Mouse (Mus musculus) liver, adult 2 months (tissue): ENCODE data around the gene Nkrf. TPM values are rescaled to one million over a fixed set of nuclear protein-coding genes. Genes with fewer than 3 reads are reported as not detected.

Experiments used
- DNase-seq: peaks from one replicate; pipeline ENCODE4 v3.0.0-alpha.2; 2011; ENCODE audit warnings: low read depth, low spot score; ENCODE audit errors: extremely low read depth
- H3K27ac ChIP-seq: fragments of 200-500 bp; replicated peaks from 2 replicates; pipeline ENCODE4 v1.5.1; 2012; ENCODE audit warnings: low read depth, mild to moderate bottlenecking, control low read depth, inconsistent platforms, low read length; ENCODE audit not compliant: insufficient read depth
- H3K27me3 ChIP-seq: fragments of 200-500 bp; 2 replicates; pipeline ENCODE4 v1.6.1; 2012; ENCODE audit warnings: mild to moderate bottlenecking, moderate library complexity, low read length, inconsistent platforms; ENCODE audit not compliant: control insufficient read depth, insufficient read depth
- H3K36me3 ChIP-seq: fragments of 200-500 bp; 2 replicates; pipeline ENCODE4 v1.6.1; 2012; ENCODE audit warnings: low read length, inconsistent platforms; ENCODE audit not compliant: control insufficient read depth, insufficient read depth
- H3K4me1 ChIP-seq: fragments of 200-500 bp; 2 replicates; pipeline ENCODE4 v1.6.1; 2011; ENCODE audit warnings: low read length; ENCODE audit not compliant: control insufficient read depth, insufficient read depth
- H3K4me3 ChIP-seq: fragments of 200-500 bp; 2 replicates; pipeline ENCODE4 v1.5.1; 2011; ENCODE audit warnings: low read depth, mild to moderate bottlenecking, control low read depth, low read length, moderate library complexity; ENCODE audit not compliant: insufficient read depth
- H3K79me2 ChIP-seq: fragments of 200-500 bp; 2 replicates; pipeline ENCODE4 v1.6.1; 2012; ENCODE audit warnings: inconsistent platforms, mild to moderate bottlenecking, low read length, moderate library complexity; ENCODE audit not compliant: control insufficient read depth, insufficient read depth
- H3K9ac ChIP-seq: fragments of 200-500 bp; 2 replicates; pipeline ENCODE4 v1.6.1; 2012; ENCODE audit warnings: low read depth, mild to moderate bottlenecking, control low read depth, inconsistent platforms, low read length
- CTCF ChIP-seq: fragments of 200-500 bp; IDR thresholded peaks from 2 replicates; pipeline ENCODE4 v1.5.1; 2011; ENCODE audit warnings: low read depth, low read length, control low read depth
- POLR2A ChIP-seq: fragments of 200-500 bp; IDR thresholded peaks from 2 replicates; pipeline ENCODE4 v1.6.1; 2011; ENCODE audit warnings: low read length, control low read depth; ENCODE audit not compliant: insufficient read depth; ENCODE audit errors: extremely low read depth
- WGBS: fragments of 180-500 bp; shearing (Covaris S2); methylation state at CpG from one replicate; pipeline ENCODE4 v1.1.7; 2018; 5-methylcytosine and 5-hydroxymethylcytosine counted together
- polyA plus RNA-seq: library from polyadenylated mRNA; depleted of rRNA; stranded (reverse); fragments of >200 nt; gene quantifications from 2 replicates; pipeline ENCODE4 v1.2.3, GENCODE M21; 2012; rRNA removed
- total RNA-seq: library from RNA; depleted of rRNA; stranded (reverse); fragments of >200 nt; gene quantifications from 2 replicates; pipeline ENCODE4 v1.2.3, GENCODE M21; 2014; rRNA removed

The Nkrf gene
- total and polyA plus RNA-seq, 2 experiments, result 0.39 to 1.5 TPM

- H3K79me2 ChIP-seq, result no peaks in the 10 kb centered on the region
- TF ChIP-seq CTCF (no peak), POLR2A (no peak)
- no peak overlapping the region for H3K9ac ChIP-seq
- no peaks in the 10 kb centered on the region; the same call in 1 of the 2 replicates for H3K36me3 ChIP-seq
- H3K27me3 ChIP-seq, result no peaks in the 10 kb centered on the region
- no peaks in the 10 kb centered on the region for H3K4me1 ChIP-seq
- no peak for DNase-seq
- H3K27ac ChIP-seq, result no peak overlapping the region
- WGBS, result 94% methylated on average over 1 of the region's 1 CpGs
- no peak overlapping the region for H3K4me3 ChIP-seq
Measured at GRCm38 (mm10) chrX:36847152-36847551, 55.5 kb downstream of the Nkrf start.

GRCm38 (mm10) chrX:36843346-36843990, 59.2 kb downstream of the Nkrf start:
- no peak overlapping the region for H3K27ac ChIP-seq
- no peak for DNase-seq

GRCm38 (mm10) chrX:36841698-36842097, 61.0 kb downstream of the Nkrf start:
- no peaks in the 10 kb centered on the region for H3K27me3 ChIP-seq
- 67% methylated on average over 6 of the region's 6 CpGs for WGBS
- H3K9ac ChIP-seq, result no peak overlapping the region
- no peaks in the 10 kb centered on the region for H3K79me2 ChIP-seq
- H3K36me3 ChIP-seq, result no peaks in the 10 kb centered on the region; the same call in 1 of the 2 replicates
- H3K4me1 ChIP-seq, result no peaks in the 10 kb centered on the region; the same call in 1 of the 2 replicates
- DNase-seq, result no peak
- TF ChIP-seq CTCF, result no peak
- TF ChIP-seq POLR2A, result no peak
- H3K4me3 ChIP-seq, result no peak overlapping the region
- H3K27ac ChIP-seq, result no peak overlapping the region

More at GRCm38 (mm10) chrX:36843346-36843990, 59.2 kb downstream of the Nkrf start:
- no peak overlapping the region for H3K4me3 ChIP-seq
- TF ChIP-seq CTCF, result no peak
- no peak for TF ChIP-seq POLR2A
- no peak overlapping the region for H3K9ac ChIP-seq
- H3K36me3 ChIP-seq, result no peaks in the 10 kb centered on the region; the same call in 1 of the 2 replicates
- no peaks in the 10 kb centered on the region for H3K79me2 ChIP-seq
- no peaks in the 10 kb centered on the region for H3K27me3 ChIP-seq
- 29% methylated on average over 4 of the region's 4 CpGs for WGBS
- no peaks in the 10 kb centered on the region; the same call in 1 of the 2 replicates for H3K4me1 ChIP-seq

GRCm38 (mm10) chrX:36839391-36839790, 63.3 kb downstream of the Nkrf start:
- Histone ChIP-seq H3K4me3 (no peak overlapping the region), H3K79me2 (no peaks in the 10 kb centered on the region), H3K27me3 (no peaks in the 10 kb centered on the region), H3K36me3 (no peaks in the 10 kb centered on the region; the same call in 1 of the 2 replicates), H3K9ac (no peak overlapping the region), H3K4me1 (no peaks in the 10 kb centered on the region; the same call in 1 of the 2 replicates), H3K27ac (0 out of 2 replicates have a peak overlapping the region, but pooled peaks have one; percentile 31)
- TF ChIP-seq CTCF (no peak), POLR2A (no peak)
- DNase-seq, result no peak
- 19% methylated on average over 7 of the region's 7 CpGs for WGBS

Other genes starting within 250 kb of the Nkrf start
- gene Slc25a43, start 159.2 kb downstream of the Nkrf start, total RNA-seq, result 0.18 and 0.20 TPM in 2 replicates
- 0.09 and 0.24 TPM in 2 replicates for gene Slc25a43, start 159.2 kb downstream of the Nkrf start, polyA plus RNA-seq
- gene Slc25a5, start 107.2 kb downstream of the Nkrf start, total RNA-seq, result 748 and 759 TPM in 2 replicates
- gene Slc25a5, start 107.2 kb downstream of the Nkrf start, polyA plus RNA-seq, result 693 and 735 TPM in 2 replicates
- gene Ube2a, start 29.0 kb downstream of the Nkrf start, total RNA-seq, result 12.2 and 17.5 TPM in 2 replicates
- gene Ube2a, start 29.0 kb downstream of the Nkrf start, polyA plus RNA-seq, result 21.9 and 25.9 TPM in 2 replicates
- 26.2 and 30.5 TPM in 2 replicates for gene C330007P06Rik, start 28.8 kb downstream of the Nkrf start, total RNA-seq
- 9.4 and 12.1 TPM in 2 replicates for gene C330007P06Rik, start 28.8 kb downstream of the Nkrf start, polyA plus RNA-seq
- gene Sept6, start 88.9 kb upstream of the Nkrf start, total RNA-seq, result 0.55 and 1.9 TPM in 2 replicates
- 1.1 and 1.2 TPM in 2 replicates for gene Sept6, start 88.9 kb upstream of the Nkrf start, polyA plus RNA-seq
- not detected in 2 replicates for gene Sowahd, start 145.9 kb upstream of the Nkrf start, total RNA-seq
- not detected in 2 replicates for gene Sowahd, start 145.9 kb upstream of the Nkrf start, polyA plus RNA-seq
- gene Rpl39, start 182.5 kb upstream of the Nkrf start, total RNA-seq, result 175 and 207 TPM in 2 replicates
- gene Rpl39, start 182.5 kb upstream of the Nkrf start, polyA plus RNA-seq, result 35.1 and 37.0 TPM in 2 replicates
- gene Upf3b, start 207.4 kb upstream of the Nkrf start, total RNA-seq, result 4.6 and 5.7 TPM in 2 replicates
- 1.4 and 2.2 TPM in 2 replicates for gene Upf3b, start 207.4 kb upstream of the Nkrf start, polyA plus RNA-seq
- 4.3 and 5.0 TPM in 2 replicates for gene Nkap, start 223.9 kb upstream of the Nkrf start, total RNA-seq
- 0.97 and 1.1 TPM in 2 replicates for gene Nkap, start 223.9 kb upstream of the Nkrf start, polyA plus RNA-seq